Mouse (Mus musculus) forebrain, embryonic 16.5 days (tissue): ENCODE data around the gene Gm20708. TPM values are rescaled to one million over a fixed set of nuclear protein-coding genes. Genes with fewer than 3 reads are reported as not detected.

Experiments
- ATAC-seq: fragments of 200-750 bp; cut with Nextera tagmentation; 2 replicates; pipeline ENCODE4 v1.8.0; 2017; ENCODE audit warnings: mild to moderate bottlenecking, moderate library complexity
- H3K27ac ChIP-seq: fragments of 300-500 bp; sonication (generic); 2 replicates; pipeline ENCODE4 v1.5.1; 2014; ENCODE audit warnings: low read length, control low read depth
- H3K27me3 ChIP-seq: fragments of 300-500 bp; sonication (generic); replicated peaks from 2 replicates; pipeline ENCODE4 v1.6.1; 2014; ENCODE audit warnings: low read length; ENCODE audit not compliant: control insufficient read depth, insufficient read depth
- H3K36me3 ChIP-seq: fragments of 300-500 bp; sonication (generic); 2 replicates; pipeline ENCODE4 v1.6.1; 2014; ENCODE audit not compliant: control insufficient read depth, insufficient read depth
- H3K4me1 ChIP-seq: fragments of 300-500 bp; sonication (generic); replicated peaks from 2 replicates; pipeline ENCODE4 v1.6.1; 2014; ENCODE audit warnings: low read length; ENCODE audit not compliant: control insufficient read depth, insufficient read depth
- H3K4me2 ChIP-seq: fragments of 300-500 bp; sonication (generic); 2 replicates; pipeline ENCODE4 v1.6.1; 2014; ENCODE audit warnings: mild to moderate bottlenecking, low read length, control low read depth
- H3K4me3 ChIP-seq: fragments of 300-500 bp; sonication (generic); replicated peaks from 2 replicates; pipeline ENCODE4 v1.5.1; 2014; ENCODE audit warnings: mild to moderate bottlenecking, low read length, control low read depth
- H3K9ac ChIP-seq: fragments of 300-500 bp; sonication (generic); replicated peaks from 2 replicates; pipeline ENCODE4 v1.6.1; 2014; ENCODE audit warnings: low read depth, low read length, control low read depth
- H3K9me3 ChIP-seq: fragments of 300-500 bp; sonication (generic); 2 replicates; pipeline ENCODE4 v1.6.1; 2016; ENCODE audit warnings: low read length; ENCODE audit not compliant: control insufficient read depth
- WGBS: fragments of 180-500 bp; shearing (Covaris S2); extraction: QIAGEN DNeasy Blood & Tissue Kit; methylation state at CpG from one replicate; pipeline ENCODE4 v1.1.7; 2014; 5-methylcytosine and 5-hydroxymethylcytosine counted together
- polyA plus RNA-seq: library from polyadenylated mRNA; unstranded; fragments of >200 nt; fragmentation: Nextera tagmentation; extraction: Ambion mirVana; gene quantifications from 2 replicates; pipeline ENCODE4 v1.2.1, GENCODE M21; 2015

Gene Gm20708
- polyA plus RNA-seq, 1 experiment from 2014 or later: 0.90 TPM

DNA sequence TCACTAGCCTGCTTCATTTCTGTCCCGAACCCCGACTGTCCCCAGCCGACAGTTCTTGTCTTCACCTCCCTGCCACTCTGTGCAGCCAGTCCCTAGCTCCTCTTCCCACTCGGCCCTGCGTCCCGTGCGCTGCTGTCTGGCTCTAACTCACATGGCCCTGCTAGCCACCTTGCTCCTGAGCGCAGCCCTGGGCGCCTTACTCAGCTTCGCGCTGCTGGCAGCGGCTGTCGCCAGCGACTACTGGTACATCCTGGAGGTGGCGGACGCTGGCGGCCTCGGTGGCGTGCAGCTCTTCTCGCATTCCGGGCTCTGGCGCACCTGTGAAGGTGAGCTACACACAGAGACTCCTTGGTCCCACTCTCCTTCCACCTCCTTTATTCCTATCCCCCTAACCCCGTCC lies 51.1 kb downstream of the Gm20708 start, which contains the start of gene Tmem235:
Gene Tmem235 (plus strand): TSS at position 152 of the 400 bp plus-strand sequence.
- ATAC-seq: no peak
- Histone ChIP-seq H3K9me3 (no peaks in the 10 kb centered on the region), H3K4me2 (no peak within 1 kb of the TSS), H3K4me1 (peaks cover 4% of the 10 kb centered on the region; the same call in 1 of the 2 replicates), H3K4me3 (no peak within 1 kb of the TSS), H3K27me3 (peaks cover 14% of the 10 kb centered on the region), H3K36me3 (no peaks in the 10 kb centered on the region), H3K27ac (no peak within 1 kb of the TSS), H3K9ac (0 out of 2 replicates have a peak within 1 kb of the TSS, but pooled peaks have one; percentile 13)
- WGBS: 4% methylated on average over 23 of the region's 23 CpGs

- Histone ChIP-seq H3K27ac (no peak overlapping the region), H3K9ac (no peak overlapping the region), H3K4me1 (peaks cover 9% of the 10 kb centered on the region; the same call in 1 of the 2 replicates), H3K36me3 (no peaks in the 10 kb centered on the region), H3K4me2 (no peak overlapping the region), H3K4me3 (no peak overlapping the region), H3K9me3 (no peaks in the 10 kb centered on the region), H3K27me3 (peaks cover 14% of the 10 kb centered on the region)
- WGBS: 17% methylated on average over 11 of the region's 11 CpGs
- no peak for ATAC-seq
Measured at GRCm38 (mm10) chr11:117863174-117863856, 53.8 kb downstream of the Gm20708 start.

DNA sequence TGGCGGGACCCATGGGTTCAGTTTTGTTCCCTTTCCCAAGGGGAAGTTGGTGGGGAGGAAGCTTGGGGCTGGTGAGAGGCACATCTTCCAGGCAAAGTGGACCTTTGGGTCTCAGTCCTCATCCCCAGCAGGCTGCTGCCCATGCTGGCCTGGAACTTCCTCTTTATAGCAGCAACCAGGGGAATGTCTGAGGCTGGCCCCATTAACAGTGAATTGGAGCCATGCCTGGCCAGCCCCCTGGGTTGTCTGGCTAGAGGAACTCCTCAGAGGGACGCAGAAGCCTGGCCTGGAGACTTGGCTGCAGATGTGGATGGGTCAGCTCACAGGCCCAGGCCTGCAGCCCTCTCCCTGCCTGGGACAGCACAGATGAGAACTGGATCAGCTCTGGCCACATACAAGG lies 55.3 kb downstream of the Gm20708 start:
- Histone ChIP-seq H3K4me3 (no peak overlapping the region), H3K27ac (no peak overlapping the region), H3K36me3 (no peaks in the 10 kb centered on the region), H3K27me3 (peaks cover 12% of the 10 kb centered on the region), H3K4me2 (no peak overlapping the region), H3K9ac (no peak overlapping the region), H3K9me3 (no peaks in the 10 kb centered on the region), H3K4me1 (peaks cover 9% of the 10 kb centered on the region; the same call in 1 of the 2 replicates)
- no peak for ATAC-seq
- 54% methylated on average over 2 of the region's 2 CpGs for WGBS

GRCm38 (mm10) chr11:117865988-117866387 lies 56.5 kb downstream of the Gm20708 start:
- no peak overlapping the region for H3K4me2 ChIP-seq
- WGBS: 5% methylated on average over 6 of the region's 6 CpGs
- H3K4me1 ChIP-seq: peaks cover 11% of the 10 kb centered on the region
- ATAC-seq: no peak
- H3K36me3 ChIP-seq: no peaks in the 10 kb centered on the region
- no peak overlapping the region for H3K4me3 ChIP-seq
- no peak overlapping the region for H3K27ac ChIP-seq
- H3K27me3 ChIP-seq: peaks cover under 1% of the 10 kb centered on the region; the same call in 1 of the 2 replicates
- H3K9me3 ChIP-seq: no peaks in the 10 kb centered on the region
- peak overlapping the region; percentile 32; the same call in 1 of the 2 replicates for H3K9ac ChIP-seq

DNA sequence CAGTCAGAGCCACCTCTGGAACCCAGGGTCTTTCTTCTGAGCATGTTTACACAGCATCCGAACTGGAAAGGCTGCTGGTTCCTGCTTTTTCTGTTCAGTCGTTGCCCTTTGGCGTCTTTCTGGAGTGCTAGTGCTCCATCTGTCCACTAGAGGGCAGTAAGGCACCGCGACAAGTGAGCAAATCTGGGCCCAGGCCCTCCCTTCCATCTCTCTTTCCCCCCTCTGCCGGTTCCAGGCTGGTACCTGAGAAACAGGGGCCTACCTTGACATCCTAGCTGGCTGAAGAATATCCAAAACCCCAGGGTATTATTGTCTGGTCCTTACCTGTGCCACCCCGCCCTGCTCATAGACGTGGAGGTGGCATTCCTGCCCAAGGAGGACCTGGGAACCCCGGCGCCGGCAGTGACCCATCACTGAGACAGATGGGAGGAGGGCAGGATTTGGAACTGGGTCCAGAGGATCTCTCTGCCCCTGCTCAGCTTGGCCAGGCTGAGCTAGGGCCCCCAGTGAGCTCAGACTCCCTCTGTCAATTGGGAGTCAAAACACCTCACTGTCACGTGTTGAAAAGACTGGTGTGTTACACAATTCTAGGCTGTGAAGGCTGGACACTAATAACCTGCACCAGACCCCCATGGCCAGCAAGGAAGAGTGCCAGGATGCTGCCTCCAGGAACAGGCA lies 61.4 kb downstream of the Gm20708 start:
- H3K27me3 ChIP-seq: no peaks in the 10 kb centered on the region
- no peak overlapping the region for H3K27ac ChIP-seq
- H3K9ac ChIP-seq: peak overlapping the region; percentile 32
- H3K4me2 ChIP-seq: no peak overlapping the region; the same call in 1 of the 2 replicates
- WGBS: 34% methylated on average over 12 of the region's 12 CpGs
- no peaks in the 10 kb centered on the region for H3K9me3 ChIP-seq
- H3K36me3 ChIP-seq: no peaks in the 10 kb centered on the region
- H3K4me1 ChIP-seq: peaks cover 24% of the 10 kb centered on the region
- no peak overlapping the region for H3K4me3 ChIP-seq
- ATAC-seq: peak; percentile 34

- Histone ChIP-seq H3K36me3 (no peaks in the 10 kb centered on the region), H3K27me3 (no peaks in the 10 kb centered on the region), H3K4me3 (no peak overlapping the region), H3K9me3 (no peaks in the 10 kb centered on the region), H3K4me2 (no peak overlapping the region), H3K9ac (no peak overlapping the region; the same call in 1 of the 2 replicates), H3K27ac (no peak overlapping the region), H3K4me1 (peaks cover 20% of the 10 kb centered on the region)
- ATAC-seq: no peak
- WGBS: 69% methylated on average over 5 of the region's 5 CpGs
Measured at GRCm38 (mm10) chr11:117871376-117871775, 61.9 kb downstream of the Gm20708 start.

DNA sequence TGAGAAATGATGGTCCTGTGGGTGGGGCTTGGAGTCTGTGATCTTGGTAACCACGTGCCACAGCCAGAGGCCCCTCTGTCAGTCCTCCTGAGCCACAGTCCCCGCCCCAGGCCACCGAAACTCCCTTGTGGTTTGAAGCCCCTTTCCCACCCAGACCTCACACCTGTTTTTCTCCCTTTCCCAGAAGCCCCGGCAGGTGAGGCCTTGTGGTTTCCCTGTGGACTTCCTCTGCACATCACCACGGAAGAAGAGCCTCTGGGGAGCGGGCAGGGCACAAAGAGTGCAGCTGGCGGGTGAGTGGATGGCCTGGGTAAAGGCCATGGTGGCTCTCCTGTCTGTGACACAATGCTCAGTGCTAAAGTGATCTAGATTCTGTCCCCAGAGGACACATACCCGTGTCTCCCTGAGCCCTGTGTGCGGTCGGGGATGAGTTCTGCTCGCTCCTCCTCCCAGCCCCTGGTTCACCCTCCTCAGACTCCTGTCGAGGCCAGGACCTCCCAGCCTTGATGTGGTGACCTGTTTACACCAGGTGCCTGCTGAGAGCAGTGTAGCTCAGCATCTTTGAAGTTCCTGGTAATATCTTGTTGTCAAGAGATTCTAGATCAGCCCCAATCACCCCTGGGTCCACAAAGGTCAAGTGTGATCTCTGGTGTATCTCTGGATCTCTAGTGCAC lies 62.6 kb downstream of the Gm20708 start:
- no peak overlapping the region for H3K9ac ChIP-seq
- no peak overlapping the region for H3K4me3 ChIP-seq

DNA sequence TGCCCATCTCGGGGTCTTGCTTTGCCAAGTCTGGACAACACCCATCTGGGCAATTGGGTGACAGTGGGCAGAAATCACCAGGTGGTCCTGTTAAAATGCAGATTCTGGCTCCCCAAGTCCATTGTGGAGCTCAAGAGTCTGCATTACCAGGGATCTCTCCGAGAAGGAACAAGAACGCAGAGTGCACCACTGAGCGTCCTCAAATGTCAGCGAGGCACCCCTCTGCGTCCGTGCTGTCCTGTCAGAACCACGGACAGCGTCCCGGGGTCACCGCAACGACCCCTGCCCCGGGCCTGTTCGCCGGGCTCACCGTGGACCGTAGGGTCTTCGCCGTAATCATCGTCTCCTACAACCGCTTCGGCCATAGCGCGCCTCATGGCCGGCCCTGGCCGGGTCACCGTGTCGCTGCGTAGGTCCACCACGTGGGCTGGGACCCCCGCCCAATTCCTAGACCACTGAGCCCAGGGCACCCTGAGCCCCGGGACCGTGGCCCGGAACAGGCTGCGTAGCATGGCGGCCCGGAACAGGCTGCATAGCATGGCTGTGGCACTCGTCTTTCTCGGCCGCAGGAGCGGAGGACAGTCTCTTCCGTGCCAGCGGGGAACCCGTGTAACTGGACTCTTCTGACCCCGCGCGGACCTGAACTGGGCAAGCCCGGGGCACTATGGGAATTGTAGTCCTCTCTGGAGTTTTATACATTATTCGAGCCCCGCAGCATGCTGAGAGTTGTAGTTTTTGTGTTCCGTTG lies 63.6 kb downstream of the Gm20708 start, which contains the start of gene Tha1:
Gene Tha1 (minus strand): TSS at position 621 of the 748 bp plus-strand sequence.
- 2% methylated on average over 51 of the region's 51 CpGs for WGBS
- peak within 1 kb of the TSS; percentile 93 for H3K4me3 ChIP-seq
- H3K9ac ChIP-seq: peak within 1 kb of the TSS; percentile 93
- H3K36me3 ChIP-seq: no peaks in the 10 kb centered on the region
- H3K27ac ChIP-seq: no peak within 1 kb of the TSS
- no peaks in the 10 kb centered on the region for H3K27me3 ChIP-seq
- ATAC-seq: peak; percentile 75
- H3K4me2 ChIP-seq: peak within 1 kb of the TSS; percentile 98
- H3K4me1 ChIP-seq: peaks cover 21% of the 10 kb centered on the region
- no peaks in the 10 kb centered on the region for H3K9me3 ChIP-seq

More for the DNA sequence above, 62.6 kb downstream of the Gm20708 start:
- no peak for ATAC-seq
- WGBS: 65% methylated on average over 12 of the region's 12 CpGs
- H3K27me3 ChIP-seq: no peaks in the 10 kb centered on the region
- no peak overlapping the region for H3K27ac ChIP-seq
- no peaks in the 10 kb centered on the region for H3K36me3 ChIP-seq
- no peak overlapping the region; the same call in 1 of the 2 replicates for H3K4me2 ChIP-seq
- H3K9me3 ChIP-seq: no peaks in the 10 kb centered on the region
- H3K4me1 ChIP-seq: peaks cover 19% of the 10 kb centered on the region
